Mouse (Mus musculus): ENCODE data around the gene Anapc16. TPM values are rescaled to one million over a fixed set of nuclear protein-coding genes. Genes with fewer than 3 reads are reported as not detected.

Anapc16 gene
- total RNA-seq, 1 experiment, result 54.5 TPM

GRCm38 (mm10) chr10:59980815-59981244 is 22.1 kb downstream of the Anapc16 start:
- DNase-seq (ENCODE audit: low read depth, low spot score), result no peak
- no peak for TF ChIP-seq HCFC1 (IDR thresholded peaks at IDR 0.05; ENCODE audit: borderline replicate concordance, insufficient read depth, low read length)
- TF ChIP-seq MAFK (IDR thresholded peaks at IDR 0.05; ENCODE audit: insufficient read depth, low read depth, low read length), result no peak
- TF ChIP-seq ZC3H11A (IDR thresholded peaks at IDR 0.05; ENCODE audit: borderline replicate concordance, low read depth, low read length), result no peak
- no peak for TF ChIP-seq ZNF384 (IDR thresholded peaks at IDR 0.05; ENCODE audit: low read depth, low read length)
- TF ChIP-seq CHD2 (IDR thresholded peaks at IDR 0.05; ENCODE audit: low read depth, low read length), result no peak
- no peak overlapping the region for H3K9ac ChIP-seq (ENCODE audit: insufficient read depth, low read depth, low read length, poor library complexity, severe bottlenecking)
- H3K36me3 ChIP-seq (ENCODE audit: control insufficient read depth, insufficient read depth, low read length, poor library complexity, severe bottlenecking), result peaks cover 2% of the 10 kb centered on the region; the same call in 1 of the 2 replicates
- H3K27ac ChIP-seq (ENCODE audit: insufficient read depth, low read depth, low read length, poor library complexity, severe bottlenecking), result no peak overlapping the region
- H3K9me3 ChIP-seq (ENCODE audit: control insufficient read depth, insufficient read depth, low read depth, low read length), result no peaks in the 10 kb centered on the region
- no peak overlapping the region for H3K4me3 ChIP-seq (ENCODE audit: insufficient read depth in 1 of 2, low read depth in 1 of 2, low read length in 2 of 2, poor library complexity in 1 of 2, severe bottlenecking in 1 of 2)
- in situ Hi-C loops (cut with MboI; ENCODE audit: low sequenced_read_pairs in 2 of 2, unreplicated experiment in 2 of 2), result no loop called here
- peaks cover 2 to 28% of the 10 kb centered on the region in 2 experiments; a peak in 2 of 4 replicates for H3K4me1 ChIP-seq (ENCODE audit: control insufficient read depth in 2 of 2, insufficient read depth in 2 of 2, low read length in 2 of 2, poor library complexity in 1 of 2)

- DNase-seq (ENCODE audit: low read depth, low spot score), result no peak
- H3K4me1 ChIP-seq (ENCODE audit: control insufficient read depth in 2 of 2, insufficient read depth in 2 of 2, low read length in 2 of 2, poor library complexity in 1 of 2), result peaks cover 4 to 38% of the 10 kb centered on the region in 2 experiments; a peak in 3 of 4 replicates
- H3K9ac ChIP-seq (ENCODE audit: insufficient read depth, low read depth, low read length, poor library complexity, severe bottlenecking), result no peak overlapping the region
- no peak overlapping the region for H3K27ac ChIP-seq (ENCODE audit: insufficient read depth, low read depth, low read length, poor library complexity, severe bottlenecking)
- in situ Hi-C loops (cut with MboI; ENCODE audit: low sequenced_read_pairs in 2 of 2, unreplicated experiment in 2 of 2), result no loop called here
- no peak overlapping the region for H3K4me3 ChIP-seq (ENCODE audit: insufficient read depth in 1 of 2, low read depth in 1 of 2, low read length in 2 of 2, poor library complexity in 1 of 2, severe bottlenecking in 1 of 2)
- H3K36me3 ChIP-seq (ENCODE audit: control insufficient read depth, insufficient read depth, low read length, poor library complexity, severe bottlenecking), result no peaks in the 10 kb centered on the region
- TF ChIP-seq HCFC1 (IDR thresholded peaks at IDR 0.05; ENCODE audit: borderline replicate concordance, insufficient read depth, low read length) (no peak), CHD2 (IDR thresholded peaks at IDR 0.05; ENCODE audit: low read depth, low read length) (no peak), MAFK (IDR thresholded peaks at IDR 0.05; ENCODE audit: insufficient read depth, low read depth, low read length) (no peak), ZC3H11A (IDR thresholded peaks at IDR 0.05; ENCODE audit: borderline replicate concordance, low read depth, low read length) (no peak), ZNF384 (IDR thresholded peaks at IDR 0.05; ENCODE audit: low read depth, low read length) (no peak)
- H3K9me3 ChIP-seq (ENCODE audit: control insufficient read depth, insufficient read depth, low read depth, low read length), result no peaks in the 10 kb centered on the region
Observed at GRCm38 (mm10) chr10:59978873-59979743, 23.8 kb downstream of the Anapc16 start.

GRCm38 (mm10) chr10:59978401-59978800 is 24.5 kb downstream of the Anapc16 start:
- no peak for TF ChIP-seq CHD2 (IDR thresholded peaks at IDR 0.05; ENCODE audit: low read depth, low read length)
- TF ChIP-seq MAFK (IDR thresholded peaks at IDR 0.05; ENCODE audit: insufficient read depth, low read depth, low read length), result no peak
- no peak for TF ChIP-seq ZNF384 (IDR thresholded peaks at IDR 0.05; ENCODE audit: low read depth, low read length)
- TF ChIP-seq ZC3H11A (IDR thresholded peaks at IDR 0.05; ENCODE audit: borderline replicate concordance, low read depth, low read length), result no peak
- no peak for TF ChIP-seq HCFC1 (IDR thresholded peaks at IDR 0.05; ENCODE audit: borderline replicate concordance, insufficient read depth, low read length)
- H3K4me1 ChIP-seq (ENCODE audit: control insufficient read depth in 2 of 2, insufficient read depth in 2 of 2, low read length in 2 of 2, poor library complexity in 1 of 2), result peaks cover 8 to 41% of the 10 kb centered on the region in 2 experiments; a peak in 3 of 4 replicates

GRCm38 (mm10) chr10:59977715-59978343 is 25.1 kb downstream of the Anapc16 start:
- no peak for TF ChIP-seq CHD2 (IDR thresholded peaks at IDR 0.05; ENCODE audit: low read depth, low read length)
- 0 out of 2 replicates have a peak, but pooled peaks have one; percentile 33 for TF ChIP-seq MAFK (IDR thresholded peaks at IDR 0.05; ENCODE audit: insufficient read depth, low read depth, low read length)
- H3K4me3 ChIP-seq (ENCODE audit: insufficient read depth in 1 of 2, low read depth in 1 of 2, low read length in 2 of 2, poor library complexity in 1 of 2, severe bottlenecking in 1 of 2), result no peak overlapping the region
- no peaks in the 10 kb centered on the region for H3K9me3 ChIP-seq (ENCODE audit: control insufficient read depth, insufficient read depth, low read depth, low read length)
- DNase-seq (ENCODE audit: low read depth, low spot score), result no peak
- H3K4me1 ChIP-seq (ENCODE audit: control insufficient read depth in 2 of 2, insufficient read depth in 2 of 2, low read length in 2 of 2, poor library complexity in 1 of 2), result peaks cover 8 to 46% of the 10 kb centered on the region in 2 experiments; a peak in 3 of 4 replicates
- H3K27ac ChIP-seq (ENCODE audit: insufficient read depth, low read depth, low read length, poor library complexity, severe bottlenecking), result no peak overlapping the region
- H3K36me3 ChIP-seq (ENCODE audit: control insufficient read depth, insufficient read depth, low read length, poor library complexity, severe bottlenecking), result no peaks in the 10 kb centered on the region
- H3K9ac ChIP-seq (ENCODE audit: insufficient read depth, low read depth, low read length, poor library complexity, severe bottlenecking), result no peak overlapping the region
- in situ Hi-C loops (cut with MboI; ENCODE audit: low sequenced_read_pairs in 2 of 2, unreplicated experiment in 2 of 2), result no loop called here

More at GRCm38 (mm10) chr10:59978401-59978800, 24.5 kb downstream of the Anapc16 start:
- in situ Hi-C loops (cut with MboI; ENCODE audit: low sequenced_read_pairs in 2 of 2, unreplicated experiment in 2 of 2), result no loop called here
- H3K9me3 ChIP-seq (ENCODE audit: control insufficient read depth, insufficient read depth, low read depth, low read length), result no peaks in the 10 kb centered on the region
- no peaks in the 10 kb centered on the region for H3K36me3 ChIP-seq (ENCODE audit: control insufficient read depth, insufficient read depth, low read length, poor library complexity, severe bottlenecking)
- no peak overlapping the region for H3K4me3 ChIP-seq (ENCODE audit: insufficient read depth in 1 of 2, low read depth in 1 of 2, low read length in 2 of 2, poor library complexity in 1 of 2, severe bottlenecking in 1 of 2)
- H3K9ac ChIP-seq (ENCODE audit: insufficient read depth, low read depth, low read length, poor library complexity, severe bottlenecking), result no peak overlapping the region
- no peak overlapping the region for H3K27ac ChIP-seq (ENCODE audit: insufficient read depth, low read depth, low read length, poor library complexity, severe bottlenecking)
- no peak for DNase-seq (ENCODE audit: low read depth, low spot score)

Data from ES-E14 (cell line).